Mouse (Mus musculus): Measurements from ENCODE around the gene Slc45a3. TPM values are rescaled to one million over a fixed set of nuclear protein-coding genes. Genes with fewer than 3 reads are reported as not detected.

Slc45a3 gene
- total and polyA plus RNA-seq, 3 experiments: 3.8 to 7.0 (median 5.5) TPM

DNA sequence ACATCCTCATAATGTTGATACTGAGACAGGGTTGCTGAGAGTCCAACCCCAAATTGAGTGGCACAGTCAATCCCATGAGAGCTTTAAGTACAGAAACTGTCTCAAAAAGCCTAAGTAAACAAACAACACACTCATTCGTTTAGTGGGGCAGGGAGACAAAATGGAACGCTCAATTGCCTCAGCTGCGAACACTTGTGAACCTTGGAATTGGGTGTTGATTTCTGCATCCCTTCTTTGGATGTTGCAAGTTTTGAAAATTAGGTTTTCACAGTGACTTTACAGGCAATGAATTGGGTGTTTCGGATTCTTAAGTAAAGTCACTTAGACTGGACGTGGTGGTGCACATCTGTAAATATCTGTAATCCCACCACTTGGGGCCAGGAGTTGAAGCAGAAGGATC, 44.0 kb downstream of the Slc45a3 start:
- no peaks in the 10 kb centered on the region for H3K27me3 ChIP-seq (ENCODE audit: control insufficient read depth, insufficient read depth, low read length)
- H3K79me2 ChIP-seq (replicated peaks; ENCODE audit: control insufficient read depth, insufficient read depth, low read length): peaks cover 2% of the 10 kb centered on the region
- peaks cover 15% of the 10 kb centered on the region for H3K36me3 ChIP-seq (ENCODE audit: control insufficient read depth, insufficient read depth, low read length)
- DNase-seq: no peak
- peak overlapping the region; percentile 15; the same call in 1 of the 2 replicates for H3K9ac ChIP-seq (ENCODE audit: low read depth, low read length)
- peaks cover 20% of the 10 kb centered on the region for H3K4me1 ChIP-seq (ENCODE audit: control insufficient read depth, insufficient read depth, low read length)
- intact Hi-C loops (cut with DNase I): loop anchor here (10.0 kb wide), 1 partner anchor 318 kb away; no protein-coding TSS in a partner anchor
- peak overlapping the region; percentile 93 for H3K4me3 ChIP-seq
- H3K27ac ChIP-seq: peak overlapping the region; percentile 100
- no peak for TF ChIP-seq POLR2A (IDR thresholded peaks at IDR 0.05; ENCODE audit: insufficient read depth, low read depth, low read length)
- no peak for TF ChIP-seq CTCF (IDR thresholded peaks at IDR 0.05)
- TF ChIP-seq EP300 (IDR thresholded peaks at IDR 0.05; ENCODE audit: insufficient read depth, low read depth, low read length): no peak
- WGBS: 25% methylated on average over 5 of the region's 5 CpGs

DNA sequence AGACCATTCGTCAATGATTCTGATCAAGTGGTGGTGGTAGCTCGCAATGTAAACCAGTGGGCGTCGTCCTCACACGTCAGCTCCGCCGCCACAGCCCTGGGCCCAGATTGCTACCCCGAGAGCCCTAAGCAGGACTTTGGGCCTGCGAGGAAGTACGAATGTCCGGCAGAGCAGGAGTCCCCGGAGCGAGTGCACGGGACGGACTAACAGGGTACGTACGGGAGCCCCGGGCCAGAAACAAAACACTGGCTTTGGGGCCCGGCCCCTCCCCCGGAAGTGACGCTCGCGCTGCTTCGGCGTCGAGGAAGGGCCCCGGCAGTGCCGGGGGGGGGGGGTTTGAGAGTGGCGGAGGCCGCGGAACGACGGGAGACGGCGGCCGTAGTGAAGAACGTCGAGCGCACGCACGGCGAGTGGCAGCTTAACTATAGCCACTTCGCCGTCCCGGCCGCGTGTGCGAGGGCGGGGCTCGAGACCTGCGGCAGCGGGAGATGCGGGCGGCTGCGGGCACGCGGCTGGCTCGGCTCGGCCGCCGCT, 44.6 kb downstream of the Slc45a3 start, which contains the start of gene Elk4:
Gene Elk4, plus strand, starts transcription at position 326 of the 534 bp plus-strand sequence.
- Histone ChIP-seq H3K27ac (peak within 1 kb of the TSS; percentile 100), H3K4me1 (ENCODE audit: control insufficient read depth, insufficient read depth, low read length) (peaks cover 20% of the 10 kb centered on the region), H3K27me3 (ENCODE audit: control insufficient read depth, insufficient read depth, low read length) (no peaks in the 10 kb centered on the region), H3K36me3 (ENCODE audit: control insufficient read depth, insufficient read depth, low read length) (peaks cover 18% of the 10 kb centered on the region), H3K9ac (ENCODE audit: low read depth, low read length) (peak within 1 kb of the TSS; percentile 98), H3K4me3 (peak within 1 kb of the TSS; percentile 93), H3K79me2 (replicated peaks; ENCODE audit: control insufficient read depth, insufficient read depth, low read length) (peaks cover 2% of the 10 kb centered on the region)
- under 1% methylated on average over 57 of the region's 61 CpGs for WGBS
- intact Hi-C loops (cut with DNase I): loop anchor here (10.0 kb wide), 1 partner anchor 317 kb away; no protein-coding TSS in a partner anchor
- DNase-seq: peak; percentile 95 to 96
- TF ChIP-seq EP300 (IDR thresholded peaks at IDR 0.05; ENCODE audit: insufficient read depth, low read depth, low read length): 0 out of 2 replicates have a peak, but pooled peaks have one; percentile 67
- peak; percentile 96 for TF ChIP-seq POLR2A (IDR thresholded peaks at IDR 0.05; ENCODE audit: insufficient read depth, low read depth, low read length)
- TF ChIP-seq CTCF (IDR thresholded peaks at IDR 0.05): no peak

DNA sequence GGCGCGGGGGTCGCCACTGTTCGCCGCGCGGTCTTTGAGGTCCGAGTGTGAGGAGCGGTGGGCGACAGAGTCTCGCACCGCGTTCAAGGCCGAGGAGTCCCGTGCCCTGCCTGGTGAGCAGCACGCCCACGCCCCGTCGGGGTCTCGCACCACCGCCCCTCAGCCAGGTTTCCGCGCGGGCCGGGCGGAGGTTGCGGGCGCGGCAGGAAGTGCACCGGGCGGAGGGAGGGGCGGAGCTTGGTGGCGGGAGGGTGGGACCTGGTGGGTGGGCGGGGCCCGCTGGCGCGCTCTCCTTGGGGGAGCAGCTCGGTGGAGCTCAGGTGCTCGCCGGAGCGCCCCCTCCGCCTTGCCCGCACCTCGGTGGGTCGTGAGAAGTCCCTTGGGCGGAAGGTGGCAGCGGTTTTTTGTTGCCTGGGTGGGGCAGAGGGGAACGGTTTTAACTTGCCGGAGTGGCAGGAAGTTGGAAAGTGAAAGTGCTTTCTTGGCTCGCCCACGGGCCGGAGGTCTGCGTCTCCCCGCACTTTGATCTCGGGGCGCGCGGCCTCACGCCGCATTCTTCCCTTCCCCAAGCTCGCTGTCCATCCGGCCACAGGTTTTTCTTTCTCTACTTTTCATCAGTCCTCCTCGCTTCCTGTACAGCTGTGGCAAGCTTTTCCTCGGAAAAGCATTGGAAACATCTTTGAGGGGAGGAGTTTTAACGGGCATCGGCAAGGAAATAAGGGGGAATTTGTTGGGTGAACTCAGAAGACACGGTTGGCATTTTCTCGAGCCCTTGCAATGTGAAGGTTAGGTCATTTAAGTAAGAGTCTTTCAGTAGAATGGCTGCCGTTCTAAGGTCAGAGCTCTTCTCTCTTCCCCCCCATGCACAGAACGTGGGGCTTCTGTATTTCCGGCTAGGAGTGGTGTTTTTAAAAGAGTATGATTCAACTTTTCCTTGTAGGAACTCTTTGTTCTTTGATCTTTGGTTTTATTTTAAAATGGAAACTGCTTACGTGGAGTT, 45.4 kb downstream of the Slc45a3 start:
- peaks cover 16% of the 10 kb centered on the region for H3K36me3 ChIP-seq (ENCODE audit: control insufficient read depth, insufficient read depth, low read length)
- peak overlapping the region; percentile 98 for H3K9ac ChIP-seq (ENCODE audit: low read depth, low read length)
- under 1% methylated on average over 70 of the region's 72 CpGs for WGBS
- no peaks in the 10 kb centered on the region for H3K27me3 ChIP-seq (ENCODE audit: control insufficient read depth, insufficient read depth, low read length)
- peaks cover 4% of the 10 kb centered on the region for H3K79me2 ChIP-seq (replicated peaks; ENCODE audit: control insufficient read depth, insufficient read depth, low read length)
- peak overlapping the region; percentile 100 for H3K27ac ChIP-seq
- TF ChIP-seq POLR2A (IDR thresholded peaks at IDR 0.05; ENCODE audit: insufficient read depth, low read depth, low read length) (peak; percentile 91), EP300 (IDR thresholded peaks at IDR 0.05; ENCODE audit: insufficient read depth, low read depth, low read length) (0 out of 2 replicates have a peak, but pooled peaks have one; percentile 7), CTCF (IDR thresholded peaks at IDR 0.05) (peak; percentile 43)
- peak overlapping the region; percentile 93 for H3K4me3 ChIP-seq
- H3K4me1 ChIP-seq (ENCODE audit: control insufficient read depth, insufficient read depth, low read length): peaks cover 23% of the 10 kb centered on the region
- DNase-seq: peak; percentile 92 to 93
- intact Hi-C loops (cut with DNase I): loop anchor here (1.0 to 10.0 kb wide), 2 partner anchors 32 to 317 kb away; no protein-coding TSS in a partner anchor

DNA sequence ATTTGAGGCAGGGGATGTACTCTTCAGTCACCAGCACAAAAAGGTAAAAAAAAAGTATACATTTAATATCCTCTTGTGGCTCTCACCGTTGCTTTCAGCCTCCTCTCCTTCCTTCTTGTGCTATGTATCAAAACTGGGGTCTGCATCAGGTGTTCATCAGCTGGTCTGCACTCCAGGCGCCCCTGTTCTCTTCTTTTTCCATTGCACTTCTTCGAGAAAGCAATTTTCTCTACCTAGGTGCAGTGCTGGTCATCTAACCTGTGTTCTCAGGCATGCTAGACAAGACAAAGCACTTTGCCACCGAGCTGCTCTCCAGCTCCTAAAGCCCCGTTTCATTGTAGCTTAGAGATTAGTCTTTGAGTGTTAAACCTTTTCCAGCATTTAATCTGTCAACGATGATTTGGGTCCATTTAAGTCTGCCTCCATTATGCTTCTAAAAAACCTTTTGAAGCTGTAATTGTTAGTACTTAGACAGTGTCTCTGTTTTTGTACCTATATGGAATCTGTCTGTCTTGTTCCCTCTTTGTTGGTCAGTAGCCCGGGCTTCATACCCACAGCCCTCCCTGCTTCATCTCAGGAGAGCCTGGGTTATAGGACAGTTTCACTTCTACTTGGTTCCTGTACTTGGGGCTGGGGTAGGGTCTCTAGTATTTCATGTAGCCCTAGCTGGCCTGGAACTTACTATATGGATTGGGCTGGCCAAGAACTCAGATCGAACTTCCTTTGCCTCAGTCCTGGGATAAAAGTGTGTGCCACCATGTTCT, 46.3 kb downstream of the Slc45a3 start:
- peak overlapping the region; percentile 93 for H3K4me3 ChIP-seq
- H3K9ac ChIP-seq (ENCODE audit: low read depth, low read length): peak overlapping the region; percentile 42
- TF ChIP-seq EP300 (IDR thresholded peaks at IDR 0.05; ENCODE audit: insufficient read depth, low read depth, low read length) (no peak), POLR2A (IDR thresholded peaks at IDR 0.05; ENCODE audit: insufficient read depth, low read depth, low read length) (no peak), CTCF (IDR thresholded peaks at IDR 0.05) (no peak)
- peaks cover 14% of the 10 kb centered on the region for H3K36me3 ChIP-seq (ENCODE audit: control insufficient read depth, insufficient read depth, low read length)
- H3K27me3 ChIP-seq (ENCODE audit: control insufficient read depth, insufficient read depth, low read length): no peaks in the 10 kb centered on the region
- no peak for DNase-seq
- 14% methylated on average over 8 of the region's 8 CpGs for WGBS
- peaks cover 23% of the 10 kb centered on the region for H3K4me1 ChIP-seq (ENCODE audit: control insufficient read depth, insufficient read depth, low read length)
- intact Hi-C loops (cut with DNase I): loop anchor here (1.0 to 10.0 kb wide), 2 partner anchors 31 to 316 kb away; no protein-coding TSS in a partner anchor
- peak overlapping the region; percentile 100 for H3K27ac ChIP-seq
- H3K79me2 ChIP-seq (replicated peaks; ENCODE audit: control insufficient read depth, insufficient read depth, low read length): peaks cover 7% of the 10 kb centered on the region
